Mouse (Mus musculus) forebrain, embryonic 12.5 days (tissue): ENCODE measurements around the gene Ube2l6. TPM values are rescaled to one million over a fixed set of nuclear protein-coding genes. Genes with fewer than 3 reads are reported as not detected.

Experiments used
- ATAC-seq: fragments of 200-750 bp; cut with Nextera tagmentation; 2 replicates; pipeline ENCODE4 v1.8.0; 2017; ENCODE audit warnings: moderate TSS enrichment; ENCODE audit not compliant: low FRiP score
- H3K27ac ChIP-seq: fragments of 300-500 bp; sonication (generic); 2 replicates; pipeline ENCODE4 v1.5.1; 2016; ENCODE audit warnings: mild to moderate bottlenecking
- H3K27me3 ChIP-seq: fragments of 300-500 bp; sonication (generic); 2 replicates; pipeline ENCODE4 v1.6.1; 2016; ENCODE audit warnings: mild to moderate bottlenecking
- H3K36me3 ChIP-seq: fragments of 300-500 bp; sonication (generic); replicated peaks from 2 replicates; pipeline ENCODE4 v1.6.1; 2016; ENCODE audit warnings: mild to moderate bottlenecking
- H3K4me1 ChIP-seq: fragments of 300-500 bp; sonication (generic); 2 replicates; pipeline ENCODE4 v1.6.1; 2016
- H3K4me2 ChIP-seq: fragments of 300-500 bp; sonication (generic); 2 replicates; pipeline ENCODE4 v1.6.1; 2016; ENCODE audit warnings: mild to moderate bottlenecking, moderate library complexity
- H3K4me3 ChIP-seq: fragments of 300-500 bp; sonication (generic); replicated peaks from 2 replicates; pipeline ENCODE4 v1.5.1; 2016; ENCODE audit warnings: mild to moderate bottlenecking
- H3K9ac ChIP-seq: fragments of 300-500 bp; sonication (generic); 2 replicates; pipeline ENCODE4 v1.6.1; 2016; ENCODE audit warnings: mild to moderate bottlenecking
- H3K9me3 ChIP-seq: fragments of 300-500 bp; sonication (generic); 2 replicates; pipeline ENCODE4 v1.6.1; 2016
- WGBS: fragments of 180-500 bp; shearing (Covaris S2); methylation state at CpG from one replicate; pipeline ENCODE4 v1.1.7; 2016; 5-methylcytosine and 5-hydroxymethylcytosine counted together
- polyA plus RNA-seq: library from polyadenylated mRNA; unstranded; fragments of >200 nt; fragmentation: Nextera tagmentation; extraction: Ambion mirVana; gene quantifications from 2 replicates; pipeline ENCODE4 v1.2.1, GENCODE M21; 2016

Gene Ube2l6
- polyA plus RNA-seq, 1 experiment from 2014 or later: 30.5 TPM

DNA sequence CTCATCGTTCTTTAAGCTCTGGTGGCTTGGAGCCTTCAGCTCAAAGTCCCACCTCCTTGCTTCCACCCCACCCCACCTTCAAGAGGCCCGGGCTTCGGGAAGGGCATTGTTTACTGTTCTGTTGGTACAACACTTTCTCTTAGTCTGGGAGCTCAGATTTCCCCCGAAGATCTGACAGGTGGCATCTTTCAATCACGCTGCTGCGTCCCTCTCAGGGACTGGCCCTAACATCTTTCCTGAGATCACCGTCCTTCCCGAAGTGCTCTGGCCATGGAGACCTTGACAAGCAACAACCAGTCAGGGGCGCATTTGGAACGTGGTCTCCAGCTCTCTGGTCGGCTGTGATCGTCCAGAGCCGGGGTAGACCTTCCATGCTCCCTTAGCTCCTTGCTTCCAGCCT, 23.9 kb downstream of the Ube2l6 start, which contains the start of gene Smtnl1:
Gene Smtnl1 (minus strand): TSS at position 101 of the 400 bp plus-strand sequence.
- WGBS: 69% methylated on average over 13 of the region's 13 CpGs
- Histone ChIP-seq H3K9ac (no peak within 1 kb of the TSS), H3K4me3 (no peak within 1 kb of the TSS), H3K4me1 (peaks cover 5% of the 10 kb centered on the region), H3K4me2 (no peak within 1 kb of the TSS), H3K9me3 (no peaks in the 10 kb centered on the region), H3K27ac (no peak within 1 kb of the TSS), H3K36me3 (no peaks in the 10 kb centered on the region), H3K27me3 (peaks cover 12% of the 10 kb centered on the region; the same call in 1 of the 2 replicates)
- no peak for ATAC-seq

DNA sequence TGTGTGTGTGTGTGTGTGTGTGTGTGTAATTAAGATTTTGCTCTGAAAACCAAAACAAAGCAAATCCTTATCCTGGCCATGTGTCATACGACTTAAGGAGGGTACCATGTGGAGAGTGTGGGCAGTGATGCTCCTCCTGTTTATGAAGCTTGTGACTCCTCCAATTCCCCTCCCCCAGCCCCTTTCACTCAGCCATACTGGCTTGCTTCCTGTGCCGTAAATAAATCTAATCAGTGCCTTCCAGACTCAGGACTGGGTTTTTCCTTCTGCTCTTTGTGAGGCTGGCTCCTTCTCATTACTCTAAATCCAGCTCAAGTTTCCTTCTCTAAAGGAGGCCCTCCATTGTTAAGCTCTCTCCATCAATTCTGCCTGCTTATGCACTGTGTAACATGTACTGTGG, 24.6 kb downstream of the Ube2l6 start:
- H3K27me3 ChIP-seq: peaks cover 12% of the 10 kb centered on the region; the same call in 1 of the 2 replicates
- WGBS: 46% methylated on average over 2 of the region's 2 CpGs
- no peak overlapping the region for H3K27ac ChIP-seq
- H3K4me1 ChIP-seq: peaks cover 12% of the 10 kb centered on the region
- no peaks in the 10 kb centered on the region for H3K9me3 ChIP-seq
- no peak for ATAC-seq
- no peaks in the 10 kb centered on the region for H3K36me3 ChIP-seq
- H3K4me2 ChIP-seq: no peak overlapping the region
- H3K9ac ChIP-seq: no peak overlapping the region
- no peak overlapping the region for H3K4me3 ChIP-seq

DNA sequence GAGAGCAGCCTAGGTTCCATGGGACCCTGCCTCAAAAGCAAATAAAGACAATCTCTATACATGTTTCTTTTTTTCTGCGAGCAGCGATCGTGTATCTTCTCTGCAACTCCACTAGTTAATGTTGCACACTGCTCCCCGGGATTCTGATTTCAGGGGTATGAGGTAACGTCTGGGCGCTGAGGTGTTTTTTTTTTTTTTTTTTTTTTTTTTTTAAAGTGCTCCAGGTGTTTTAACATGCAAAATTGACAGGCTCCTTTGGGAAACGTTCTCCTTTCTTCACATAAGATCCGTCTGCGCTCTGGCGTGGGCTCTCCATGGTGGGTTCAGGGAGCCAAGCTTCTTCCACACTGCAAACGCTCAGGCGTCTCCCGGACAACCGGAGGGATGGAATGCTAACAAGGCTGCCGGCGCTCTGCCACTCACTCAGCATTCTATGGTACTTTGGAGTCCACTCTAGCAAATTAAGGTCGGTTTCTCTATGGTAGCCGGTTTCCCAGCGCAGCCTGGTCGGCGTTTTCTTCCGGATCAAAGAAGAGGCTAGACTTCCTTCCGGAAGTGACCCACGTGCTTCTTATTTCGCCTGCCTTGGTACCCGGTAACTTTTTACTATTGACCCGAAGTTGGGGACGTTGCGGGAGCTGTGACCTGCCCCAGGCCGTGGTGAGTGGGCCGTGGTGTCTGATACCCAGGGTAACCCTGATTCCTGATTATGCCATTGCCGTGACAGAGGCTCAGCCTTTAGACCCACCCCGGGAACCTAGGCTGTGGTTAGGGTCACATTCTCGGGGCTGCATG, 28.1 kb downstream of the Ube2l6 start, which contains the start of gene Timm10:
Gene Timm10 (plus strand): TSS at position 510 of the 795 bp plus-strand sequence.
- ATAC-seq: peak; percentile 94
- 0 out of 2 replicates have a peak, but pooled peaks cover 3% of the 10 kb centered on the region for H3K27me3 ChIP-seq
- under 1% methylated on average over 34 of the region's 34 CpGs for WGBS
- peaks cover 16% of the 10 kb centered on the region for H3K4me1 ChIP-seq
- peak within 1 kb of the TSS; percentile 86 for H3K4me3 ChIP-seq
- H3K9me3 ChIP-seq: no peaks in the 10 kb centered on the region
- H3K27ac ChIP-seq: peak within 1 kb of the TSS; percentile 31; the same call in 1 of the 2 replicates
- peak within 1 kb of the TSS; percentile 98 for H3K4me2 ChIP-seq
- H3K9ac ChIP-seq: peak within 1 kb of the TSS; percentile 61
- peaks cover 13% of the 10 kb centered on the region for H3K36me3 ChIP-seq

DNA sequence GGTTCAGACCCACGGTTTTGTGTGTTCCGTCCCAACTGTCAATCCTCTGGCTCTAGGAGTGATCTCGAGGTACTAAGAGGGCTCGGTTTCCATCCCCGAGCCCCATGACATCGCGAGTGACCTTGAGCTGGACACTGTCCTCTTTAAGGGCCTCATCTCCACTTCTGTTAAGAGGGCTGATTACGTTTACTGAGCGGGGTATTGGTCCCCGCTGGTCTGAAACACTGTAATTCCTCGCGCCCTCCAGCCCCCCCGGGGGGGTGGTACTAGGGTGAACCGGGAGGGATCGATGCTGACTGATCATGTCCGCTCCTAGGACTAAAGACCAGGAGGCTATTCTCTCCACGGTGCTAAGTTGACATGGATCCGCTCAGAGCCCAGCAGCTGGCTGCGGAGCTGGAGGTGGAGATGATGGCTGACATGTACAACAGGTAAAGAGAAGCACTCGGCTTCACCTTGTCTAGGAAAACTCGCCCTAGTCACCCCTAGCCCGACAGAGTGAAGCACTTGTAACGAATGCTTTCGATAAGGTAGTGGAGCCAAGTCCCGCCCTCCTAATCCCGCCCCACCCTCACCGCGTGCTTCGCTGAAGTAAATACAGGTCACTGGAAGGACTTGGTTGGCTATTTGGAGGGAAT, 28.8 kb downstream of the Ube2l6 start:
- Histone ChIP-seq H3K4me1 (peaks cover 16% of the 10 kb centered on the region), H3K27ac (no peak overlapping the region), H3K36me3 (peaks cover 13% of the 10 kb centered on the region), H3K4me3 (peak overlapping the region; percentile 86), H3K4me2 (peak overlapping the region; percentile 98), H3K27me3 (0 out of 2 replicates have a peak, but pooled peaks cover 3% of the 10 kb centered on the region), H3K9me3 (no peaks in the 10 kb centered on the region), H3K9ac (peak overlapping the region; percentile 61)
- ATAC-seq: peak; percentile 39
- WGBS: under 1% methylated on average over 29 of the region's 29 CpGs

DNA sequence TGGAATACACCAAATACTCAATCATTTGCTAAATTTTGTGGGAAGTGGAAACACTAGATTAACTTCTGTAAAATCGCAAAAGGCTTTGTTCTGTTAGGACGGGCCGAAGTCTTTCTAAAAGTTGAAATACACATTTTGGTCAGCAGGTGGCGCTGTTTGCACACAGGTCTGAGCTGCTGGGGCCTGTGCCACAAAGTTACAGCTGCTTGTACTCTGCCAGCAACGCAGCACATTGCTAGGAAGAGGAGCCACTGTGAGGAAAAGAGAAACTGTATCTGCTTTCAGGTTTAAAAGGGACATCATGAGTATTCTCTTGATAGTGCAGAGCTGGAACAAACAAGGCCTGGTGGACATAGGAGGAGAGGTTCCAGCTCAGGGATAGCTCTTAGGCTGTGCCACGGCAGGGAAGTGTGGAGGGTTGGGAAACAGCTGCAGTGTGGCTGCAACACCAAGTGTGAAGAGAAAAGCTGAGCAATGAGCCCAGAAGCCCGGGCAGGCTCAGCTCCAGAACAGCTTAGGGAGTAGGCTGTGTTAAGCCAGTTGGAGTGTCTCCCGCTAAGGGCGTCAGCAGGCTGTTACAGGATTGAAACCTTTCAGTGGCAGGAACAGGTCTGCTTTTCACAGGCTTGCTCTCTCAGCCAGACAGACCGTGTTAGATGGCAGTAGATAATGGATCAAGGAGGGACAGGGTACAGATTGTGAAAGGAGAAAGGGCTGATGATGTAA, 33.2 kb downstream of the Ube2l6 start:
- Histone ChIP-seq H3K27me3 (peaks cover 4% of the 10 kb centered on the region; the same call in 1 of the 2 replicates), H3K9ac (no peak overlapping the region), H3K36me3 (peaks cover 13% of the 10 kb centered on the region), H3K4me1 (peaks cover 14% of the 10 kb centered on the region), H3K27ac (peak overlapping the region; percentile 57), H3K4me2 (no peak overlapping the region), H3K4me3 (no peak overlapping the region), H3K9me3 (no peaks in the 10 kb centered on the region)
- peak; percentile 57 for ATAC-seq
- WGBS: 33% methylated on average over 10 of the region's 10 CpGs

DNA sequence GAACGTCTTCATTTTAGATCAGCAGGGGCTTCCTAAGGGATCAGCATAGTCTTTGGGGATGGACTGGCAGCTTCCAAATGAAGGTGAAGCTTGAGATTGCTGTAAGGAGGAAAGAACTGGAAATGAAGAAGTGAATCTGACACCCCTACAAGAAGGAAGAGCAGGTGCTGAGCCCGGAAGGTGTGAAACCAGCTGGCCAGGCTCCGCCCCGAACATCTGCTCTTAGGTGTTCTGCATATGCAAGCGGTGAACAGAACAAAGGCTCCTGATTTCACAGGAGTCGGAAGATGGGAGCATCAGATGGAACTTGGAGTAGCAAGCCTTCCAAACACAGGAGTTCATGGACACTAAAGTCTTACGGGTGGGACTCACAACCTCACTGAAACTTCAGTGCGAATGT, 38.5 kb downstream of the Ube2l6 start:
- Histone ChIP-seq H3K4me3 (no peak overlapping the region), H3K4me1 (peaks cover 33% of the 10 kb centered on the region), H3K27me3 (peaks cover 37% of the 10 kb centered on the region), H3K4me2 (no peak overlapping the region), H3K9me3 (no peaks in the 10 kb centered on the region), H3K27ac (no peak overlapping the region), H3K36me3 (no peaks in the 10 kb centered on the region), H3K9ac (no peak overlapping the region)
- ATAC-seq: no peak
- WGBS: 64% methylated on average over 8 of the region's 8 CpGs

DNA sequence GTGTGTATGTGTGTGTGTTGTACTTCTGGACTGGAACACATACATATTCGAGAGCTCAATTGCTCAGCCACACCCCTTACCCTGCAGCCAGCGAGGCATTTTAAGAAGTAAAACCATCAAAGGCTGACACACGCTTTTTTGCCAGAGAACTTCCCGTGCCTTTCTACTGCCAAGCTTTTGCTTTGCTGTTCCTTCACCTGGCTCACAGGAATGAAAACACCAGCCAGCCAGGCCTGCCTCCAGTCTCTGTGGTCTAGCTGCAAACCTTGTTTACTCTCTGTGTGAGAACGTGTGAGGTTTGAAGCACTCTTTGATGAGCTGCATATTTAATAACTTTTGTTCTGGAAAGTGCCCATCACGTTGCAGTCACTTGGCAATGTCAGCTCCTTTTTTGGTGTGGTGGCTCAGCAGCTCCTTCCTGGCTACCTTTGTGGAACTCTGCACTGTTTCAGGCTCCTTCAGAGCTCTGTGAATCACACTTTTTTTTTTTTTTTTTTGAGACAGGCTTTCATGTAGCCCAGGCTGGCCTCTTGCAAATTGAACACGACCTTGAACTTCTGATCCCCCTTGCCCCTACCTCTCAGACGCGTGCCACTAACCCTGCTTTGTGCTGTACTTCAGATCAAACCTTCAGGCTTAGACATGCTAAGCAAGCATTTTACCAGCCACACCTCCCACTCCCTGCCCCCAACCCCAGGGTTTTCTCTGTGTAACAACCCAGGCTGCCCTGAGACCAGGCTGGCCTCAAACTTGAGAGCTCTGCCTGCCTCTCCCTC, 39.4 kb downstream of the Ube2l6 start:
- H3K27ac ChIP-seq: no peak overlapping the region
- no peaks in the 10 kb centered on the region for H3K36me3 ChIP-seq
- H3K9me3 ChIP-seq: no peaks in the 10 kb centered on the region
- no peak overlapping the region for H3K4me3 ChIP-seq
- no peak for ATAC-seq
- H3K4me2 ChIP-seq: peak overlapping the region; percentile 94; the same call in 1 of the 2 replicates
- H3K4me1 ChIP-seq: peaks cover 34% of the 10 kb centered on the region
- 36% methylated on average over 9 of the region's 9 CpGs for WGBS
- peaks cover 37% of the 10 kb centered on the region for H3K27me3 ChIP-seq
- H3K9ac ChIP-seq: no peak overlapping the region

DNA sequence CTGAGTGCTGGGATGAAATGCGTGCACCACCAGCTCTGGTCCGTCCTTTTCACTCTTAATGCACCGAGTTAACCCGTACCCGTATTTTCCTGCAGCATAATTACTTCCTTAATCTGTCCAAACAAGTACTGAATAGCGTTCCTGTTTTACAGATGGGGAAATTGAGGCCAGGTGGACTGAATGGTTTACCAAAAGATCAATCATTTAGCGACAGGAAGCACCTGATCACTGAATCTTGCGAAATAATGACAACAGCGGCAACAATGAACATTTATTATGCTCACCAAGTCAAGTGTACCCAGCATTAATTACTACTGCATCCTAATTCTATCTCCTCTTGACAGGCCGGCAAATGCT, 39.9 kb downstream of the Ube2l6 start, which contains the start of gene Slc43a1:
Gene Slc43a1 (plus strand): TSS at position 258 of the 357 bp plus-strand sequence.
- H3K9me3 ChIP-seq: no peaks in the 10 kb centered on the region
- H3K27me3 ChIP-seq: peaks cover 37% of the 10 kb centered on the region
- H3K9ac ChIP-seq: peak within 1 kb of the TSS; percentile 73
- peaks cover 34% of the 10 kb centered on the region for H3K4me1 ChIP-seq
- no peaks in the 10 kb centered on the region for H3K36me3 ChIP-seq
- H3K4me3 ChIP-seq: peak within 1 kb of the TSS; percentile 48
- H3K27ac ChIP-seq: no peak within 1 kb of the TSS
- WGBS: 13% methylated on average over 10 of the region's 10 CpGs
- H3K4me2 ChIP-seq: peak within 1 kb of the TSS; percentile 94
- ATAC-seq: no peak

- Histone ChIP-seq H3K9me3 (no peaks in the 10 kb centered on the region), H3K4me1 (peaks cover 34% of the 10 kb centered on the region)
Measured at GRCm38 (mm10) chr2:84838993-84839980, 40.7 kb downstream of the Ube2l6 start.

GRCm38 (mm10) chr2:84840016-84840747, 41.6 kb downstream of the Ube2l6 start:
- peak; percentile 89 for ATAC-seq
- Histone ChIP-seq H3K36me3 (no peaks in the 10 kb centered on the region; the same call in 1 of the 2 replicates), H3K27me3 (peaks cover 37% of the 10 kb centered on the region)

More at GRCm38 (mm10) chr2:84838993-84839980, 40.7 kb downstream of the Ube2l6 start:
- Histone ChIP-seq H3K4me3 (peak overlapping the region; percentile 48), H3K27ac (peak overlapping the region; percentile 82), H3K27me3 (peaks cover 37% of the 10 kb centered on the region), H3K36me3 (no peaks in the 10 kb centered on the region), H3K4me2 (peak overlapping the region; percentile 94), H3K9ac (peak overlapping the region; percentile 73)
- ATAC-seq: 0 out of 2 replicates have a peak, but pooled peaks have one; percentile 1
- under 1% methylated on average over 47 of the region's 47 CpGs for WGBS

More at GRCm38 (mm10) chr2:84840016-84840747, 41.6 kb downstream of the Ube2l6 start:
- Histone ChIP-seq H3K4me1 (peaks cover 34% of the 10 kb centered on the region), H3K4me2 (peak overlapping the region; percentile 94), H3K9me3 (no peaks in the 10 kb centered on the region), H3K4me3 (peak overlapping the region; percentile 48), H3K9ac (peak overlapping the region; percentile 73), H3K27ac (peak overlapping the region; percentile 82)
- WGBS: under 1% methylated on average over 54 of the region's 54 CpGs
